Mouse (Mus musculus): ENCODE measurements around the gene Haus2.

The Haus2 gene

GRCm38 (mm10) chr2:120616279-120617163 is 7.3 kb downstream of the Haus2 start:
- no peak for DNase-seq (ENCODE audit: low read depth, low spot score)

DNA sequence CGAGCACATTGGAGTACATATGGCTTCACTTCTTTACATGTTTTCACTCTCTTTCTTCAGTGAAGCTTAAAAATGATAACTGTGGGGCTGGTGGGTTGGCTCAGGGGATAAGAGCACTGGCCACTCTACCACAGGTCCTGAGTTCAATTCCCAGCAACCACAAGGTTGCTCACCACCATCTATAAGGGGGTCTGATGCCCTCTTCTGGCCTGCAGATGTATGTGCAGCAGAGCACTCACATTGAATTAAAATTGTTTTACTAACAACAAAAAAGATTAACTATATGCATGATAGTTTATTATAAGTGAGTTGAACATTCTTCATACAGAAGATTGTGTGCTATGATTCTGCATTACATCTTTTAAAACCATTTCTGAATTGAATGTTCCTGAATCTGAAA is 10.4 kb downstream of the Haus2 start:
- no peak for DNase-seq (ENCODE audit: low read depth, low spot score)

DNA sequence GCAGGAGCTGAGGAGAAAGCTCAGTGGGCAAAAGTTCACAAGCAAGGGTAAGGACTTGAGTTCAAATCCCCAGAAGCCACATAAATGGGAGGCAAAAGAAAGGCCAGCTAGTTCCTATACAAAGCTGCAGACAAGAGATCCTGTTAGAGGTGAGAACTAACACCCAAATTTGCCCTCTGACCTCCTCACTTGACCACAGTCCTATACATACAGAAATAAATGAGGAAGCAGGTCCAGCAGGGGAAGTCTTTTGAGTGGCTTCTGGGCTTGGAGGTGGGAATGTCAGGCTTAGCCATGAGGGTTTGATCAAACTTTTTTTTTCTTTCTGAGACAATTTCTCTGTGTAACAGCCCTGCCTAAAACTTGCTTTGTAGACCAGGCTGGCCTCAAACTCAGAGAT is 13.7 kb downstream of the Haus2 start:
- no peak for DNase-seq (ENCODE audit: low read depth, low spot score)

DNA sequence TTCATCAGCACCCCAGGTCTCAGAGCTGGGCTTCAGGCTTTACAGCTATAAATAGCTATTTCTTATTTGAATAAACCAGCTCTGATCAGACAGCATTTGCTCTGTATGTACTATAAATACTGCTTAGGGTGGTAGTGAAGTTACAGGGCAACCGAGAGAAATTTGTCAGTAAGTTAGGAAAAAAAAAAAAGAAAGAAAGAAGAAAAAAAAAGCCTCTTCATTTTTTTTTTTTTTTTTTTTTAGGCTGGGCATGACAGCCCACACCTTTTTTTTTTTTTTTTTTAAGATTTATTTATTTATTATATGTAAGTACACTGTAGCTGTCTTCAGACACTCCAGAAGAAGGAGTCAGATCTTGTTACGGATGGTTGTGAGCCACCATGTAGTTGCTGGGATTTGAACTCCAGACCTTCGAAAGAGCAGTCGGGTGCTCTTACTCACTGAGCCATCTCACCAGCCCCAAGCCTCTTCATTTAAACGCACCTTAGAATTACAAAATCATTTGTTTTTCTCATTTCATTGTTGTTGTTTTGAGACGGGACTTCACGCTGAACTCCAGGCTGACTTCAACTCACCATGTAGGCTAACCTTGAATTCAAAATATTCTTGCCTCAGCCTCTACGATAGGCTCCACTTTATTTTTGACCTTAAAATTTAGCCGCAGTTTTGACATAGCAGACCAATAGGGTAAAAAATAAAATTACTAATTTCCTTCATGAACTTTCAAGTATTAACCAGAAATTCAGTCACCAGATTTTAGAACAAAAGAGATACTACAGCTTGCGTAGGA is 19.1 kb downstream of the Haus2 start:
- no peak for DNase-seq (ENCODE audit: low read depth, low spot score)

DNA sequence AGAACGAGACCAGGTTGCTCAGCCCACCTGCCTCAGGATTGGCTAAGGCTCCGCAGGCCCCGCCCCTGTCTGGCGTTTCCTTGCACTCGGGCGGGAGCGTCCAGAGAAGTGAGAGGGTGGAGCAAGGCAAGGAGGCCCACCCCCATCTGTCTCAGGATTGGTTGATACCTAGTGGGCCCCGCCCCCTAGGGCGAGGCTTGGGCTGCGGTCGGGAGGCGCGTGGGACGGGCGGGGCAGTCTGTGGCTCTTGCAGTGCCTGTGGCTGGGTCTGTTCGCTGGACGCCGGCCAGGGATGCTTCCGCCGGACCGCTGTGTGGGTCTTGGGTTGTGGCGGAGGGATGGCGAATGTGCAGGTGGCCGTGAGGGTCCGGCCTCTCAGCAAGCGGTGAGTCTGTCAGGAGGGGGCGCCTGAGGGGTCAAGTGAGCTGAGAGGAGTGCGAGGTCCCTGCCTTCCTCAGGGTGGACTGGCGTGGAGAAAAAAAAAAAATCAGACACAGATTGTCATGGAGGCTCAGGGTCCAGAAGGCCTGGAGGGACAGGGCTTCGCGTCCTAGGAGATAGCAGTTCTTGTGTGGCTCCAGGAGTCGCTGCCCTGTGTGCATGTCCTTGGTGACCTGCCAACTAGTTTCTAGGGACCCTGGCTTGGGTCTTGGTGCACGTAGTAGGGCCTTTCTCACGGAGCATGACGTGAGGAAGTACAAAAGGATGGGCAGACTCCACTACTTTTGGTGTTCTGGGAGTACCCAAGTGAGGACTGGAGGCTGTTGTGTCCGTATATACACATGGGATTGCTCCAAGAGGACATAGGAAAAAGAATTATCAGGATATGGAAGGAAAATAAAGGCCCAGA is 19.9 kb downstream of the Haus2 start, which contains the start of gene Stard9:
Gene Stard9, plus strand, starts transcription at position 236 of the 850 bp plus-strand sequence.
- DNase-seq (ENCODE audit: low read depth, low spot score): peak; percentile 97

DNA sequence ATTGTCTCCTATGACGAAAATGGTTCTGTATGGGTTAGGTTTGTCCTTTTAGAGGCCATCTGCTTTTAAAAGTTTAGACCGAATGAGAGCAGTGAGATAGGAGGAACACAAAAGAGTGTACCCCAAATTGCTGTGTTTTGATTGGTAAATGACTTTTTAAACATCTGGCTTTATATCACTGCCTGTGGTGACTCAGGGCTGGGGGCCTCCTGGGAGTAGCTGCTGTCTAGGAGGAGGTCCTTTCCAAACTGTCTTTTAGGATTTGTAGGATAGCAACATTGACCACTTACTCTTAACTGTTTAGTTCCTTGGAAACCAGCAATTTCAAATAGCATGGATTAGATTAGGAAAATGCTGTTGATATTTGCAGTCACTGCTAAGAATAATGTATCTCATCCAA is 21.1 kb downstream of the Haus2 start:
- no peak for DNase-seq (ENCODE audit: low read depth, low spot score)

- no peak for DNase-seq (ENCODE audit: low read depth, low spot score)
Measured at GRCm38 (mm10) chr2:120630655-120631054, 21.5 kb downstream of the Haus2 start.

DNA sequence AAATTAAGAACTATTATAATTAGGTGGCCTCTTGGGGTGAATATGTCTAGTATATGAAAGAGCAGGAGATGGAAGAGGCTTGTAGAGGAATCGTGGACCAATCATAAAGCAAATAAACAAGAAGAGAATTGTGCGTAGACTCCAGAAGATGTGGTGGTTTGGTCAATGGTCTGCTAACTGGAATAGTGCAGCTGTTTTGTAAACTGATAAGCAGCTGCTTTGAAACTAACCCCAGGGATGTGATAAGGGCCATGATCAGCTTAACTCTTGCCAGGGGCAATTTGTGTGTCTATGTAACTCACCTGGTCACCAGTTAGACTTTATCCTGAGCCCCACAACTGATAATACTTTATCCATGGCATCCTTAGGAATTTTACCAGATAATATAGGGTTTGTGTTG is 22.3 kb downstream of the Haus2 start:
- DNase-seq (ENCODE audit: low read depth, low spot score): no peak

- DNase-seq (ENCODE audit: low read depth, low spot score): no peak
Measured at GRCm38 (mm10) chr2:120631957-120632356, 22.8 kb downstream of the Haus2 start.

GRCm38 (mm10) chr2:120640835-120641234 is 31.7 kb downstream of the Haus2 start:
- DNase-seq (ENCODE audit: low read depth, low spot score): no peak

DNA sequence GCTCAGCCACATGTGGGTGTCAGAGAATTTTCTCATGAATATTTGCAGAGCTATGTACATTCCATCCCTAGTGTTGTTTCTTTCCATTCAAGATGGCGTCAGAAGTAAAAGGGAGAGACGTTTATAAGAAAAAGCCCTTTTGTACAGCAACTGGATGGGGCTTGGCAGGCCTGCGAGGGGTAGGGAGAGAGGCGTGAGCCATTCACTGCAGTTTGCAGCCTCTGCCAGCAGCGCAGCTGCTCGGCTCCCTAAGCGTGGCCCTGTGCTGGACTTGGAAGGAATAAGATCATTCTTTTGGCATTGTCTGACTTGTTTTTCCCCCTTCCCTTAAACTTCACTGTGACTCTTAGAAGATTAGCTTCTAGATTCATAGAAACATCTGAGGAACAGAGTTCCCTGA is 34.7 kb downstream of the Haus2 start:
- DNase-seq (ENCODE audit: low read depth, low spot score): no peak

- DNase-seq (ENCODE audit: low read depth, low spot score): no peak
Measured at GRCm38 (mm10) chr2:120646777-120647176, 37.6 kb downstream of the Haus2 start.

DNA sequence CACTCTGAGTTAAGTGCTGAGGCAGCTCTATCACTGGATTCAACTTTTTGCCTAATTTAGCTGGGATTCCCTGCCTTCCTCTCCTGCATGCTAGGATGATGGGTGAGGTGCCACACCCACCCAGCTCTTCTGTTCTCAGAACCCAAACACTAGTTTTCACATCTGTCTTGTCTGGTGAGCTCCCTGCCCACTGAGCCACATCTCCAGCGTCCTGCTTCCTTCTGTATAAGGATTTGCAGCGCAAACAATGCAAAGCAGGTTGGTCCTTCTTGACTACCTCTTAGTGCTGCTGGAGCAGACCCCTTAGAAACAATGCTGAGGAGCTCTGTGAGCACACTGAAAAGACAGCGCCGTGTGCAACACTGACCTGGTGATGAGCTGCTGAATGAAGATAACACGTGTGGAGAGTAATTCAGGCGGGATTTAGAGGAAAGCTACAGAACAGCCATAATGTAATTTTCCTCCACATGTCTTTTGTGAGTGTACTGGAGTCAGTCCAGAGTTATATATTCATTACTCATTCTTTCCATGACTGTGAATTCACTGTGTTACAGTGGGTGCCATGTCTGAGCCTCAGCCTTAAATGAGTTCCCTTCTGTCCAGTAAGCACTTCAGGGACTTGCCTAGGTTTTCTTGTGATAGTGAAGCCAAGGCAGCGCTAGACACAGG is 43.2 kb downstream of the Haus2 start:
- no peak for DNase-seq (ENCODE audit: low read depth, low spot score)

DNA sequence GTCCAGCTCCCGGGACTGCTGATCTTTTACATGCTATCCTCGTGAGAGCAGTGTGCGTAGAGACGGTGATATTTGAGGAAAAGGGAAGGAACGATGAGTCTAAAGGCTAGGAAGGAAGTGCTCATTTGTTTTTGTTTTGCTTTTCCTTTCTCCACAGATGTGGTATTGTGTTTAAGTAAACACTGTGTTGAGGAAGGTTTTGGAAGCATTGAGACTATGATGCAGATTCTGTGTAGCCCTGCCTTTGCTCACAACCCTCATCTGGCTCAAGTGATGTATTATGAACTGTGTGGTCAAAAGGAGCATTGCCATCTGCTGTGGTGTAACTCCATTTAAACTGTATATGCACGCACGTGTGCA is 43.7 kb downstream of the Haus2 start:
- DNase-seq (ENCODE audit: low read depth, low spot score): no peak

GRCm38 (mm10) chr2:120654693-120655092 is 45.5 kb downstream of the Haus2 start:
- DNase-seq (ENCODE audit: low read depth, low spot score): no peak

DNA sequence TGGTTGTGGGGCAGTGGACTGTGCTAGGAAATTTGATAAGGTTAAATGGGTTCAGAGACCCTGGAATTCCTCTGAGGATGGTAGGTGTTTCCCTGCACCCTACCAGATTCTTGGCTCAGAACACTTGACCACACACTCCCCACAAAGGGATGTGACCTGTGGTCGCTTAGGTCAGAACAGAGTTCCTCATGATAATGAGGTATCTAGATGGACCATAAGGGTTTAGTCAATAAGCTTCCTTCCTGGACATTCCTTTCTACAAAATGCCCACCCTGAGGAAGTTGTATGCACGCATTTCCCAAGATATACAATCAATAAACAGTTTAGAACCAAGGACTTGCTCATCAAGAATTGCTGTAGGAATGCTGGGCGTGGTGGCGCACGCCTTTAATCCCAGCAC is 46.7 kb downstream of the Haus2 start:
- DNase-seq (ENCODE audit: low read depth, low spot score): no peak

- DNase-seq (ENCODE audit: low read depth, low spot score): no peak
Measured at GRCm38 (mm10) chr2:120656711-120657110, 47.5 kb downstream of the Haus2 start.

DNA sequence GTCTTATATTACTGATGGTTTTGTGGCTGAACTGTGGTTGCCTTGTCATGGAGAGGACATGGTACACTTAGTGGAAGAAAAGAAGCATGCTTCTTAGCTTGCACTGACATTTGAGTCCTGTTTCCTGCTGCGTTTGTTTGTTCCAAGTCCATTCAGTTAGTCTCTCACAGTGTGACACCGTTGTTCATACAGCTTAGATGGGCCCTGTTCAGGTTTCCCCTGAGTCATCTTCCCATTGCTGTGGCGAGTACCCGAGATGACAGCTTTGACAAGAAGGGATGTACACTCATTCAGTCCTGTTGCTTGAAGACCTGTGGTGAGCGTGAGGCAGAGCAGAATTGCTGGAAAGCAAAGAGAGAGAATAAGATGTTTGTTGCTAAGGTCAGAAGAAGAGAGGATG is 49.3 kb downstream of the Haus2 start:
- no peak for DNase-seq (ENCODE audit: low read depth, low spot score)

DNA sequence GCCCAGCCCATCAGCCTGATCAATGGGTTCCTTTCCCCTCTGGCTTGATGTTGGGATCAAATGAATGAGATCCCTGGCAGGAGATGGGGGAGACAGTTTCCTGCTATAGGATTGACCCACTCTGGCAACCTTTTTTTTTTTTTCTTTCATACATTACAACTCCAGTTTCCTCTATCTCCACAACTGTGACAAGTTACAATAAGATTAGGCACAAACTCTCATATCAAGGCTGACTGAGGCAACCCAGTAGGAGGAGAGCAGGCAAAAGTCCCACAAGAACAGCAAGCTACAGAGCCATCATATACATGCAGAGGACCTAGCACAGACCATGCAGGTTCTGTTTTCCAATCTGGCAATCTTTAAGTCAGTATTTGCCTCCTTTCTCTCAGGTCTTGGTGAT is 50.1 kb downstream of the Haus2 start:
- no peak for DNase-seq (ENCODE audit: low read depth, low spot score)

GRCm38 (mm10) chr2:120660486-120661078 is 51.4 kb downstream of the Haus2 start:
- DNase-seq (ENCODE audit: low read depth, low spot score): no peak

DNA sequence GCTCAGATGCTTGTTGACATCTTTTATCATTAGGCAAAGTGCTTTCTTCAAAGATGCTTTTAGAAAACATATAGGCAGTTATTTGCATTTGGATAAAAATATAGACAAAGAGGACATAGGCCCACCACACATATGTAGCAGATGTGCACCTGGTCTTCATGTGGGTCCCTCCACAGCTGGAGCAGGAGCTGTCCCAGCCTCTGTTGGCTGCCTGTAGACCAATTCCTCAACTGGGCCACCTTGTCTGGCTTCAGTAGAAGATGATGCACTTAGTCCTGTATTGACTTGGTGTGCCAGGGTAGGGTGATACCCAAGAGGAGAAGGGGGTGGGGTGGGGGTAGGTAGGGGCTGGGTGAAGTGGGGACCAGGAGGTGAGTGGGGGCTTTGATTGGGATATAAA is 53.6 kb downstream of the Haus2 start:
- DNase-seq (ENCODE audit: low read depth, low spot score): no peak

Data from retina, postnatal 7 days (tissue).